Mouse (Mus musculus): ENCODE measurements around the gene Xylt1.

Gene Xylt1

DNA sequence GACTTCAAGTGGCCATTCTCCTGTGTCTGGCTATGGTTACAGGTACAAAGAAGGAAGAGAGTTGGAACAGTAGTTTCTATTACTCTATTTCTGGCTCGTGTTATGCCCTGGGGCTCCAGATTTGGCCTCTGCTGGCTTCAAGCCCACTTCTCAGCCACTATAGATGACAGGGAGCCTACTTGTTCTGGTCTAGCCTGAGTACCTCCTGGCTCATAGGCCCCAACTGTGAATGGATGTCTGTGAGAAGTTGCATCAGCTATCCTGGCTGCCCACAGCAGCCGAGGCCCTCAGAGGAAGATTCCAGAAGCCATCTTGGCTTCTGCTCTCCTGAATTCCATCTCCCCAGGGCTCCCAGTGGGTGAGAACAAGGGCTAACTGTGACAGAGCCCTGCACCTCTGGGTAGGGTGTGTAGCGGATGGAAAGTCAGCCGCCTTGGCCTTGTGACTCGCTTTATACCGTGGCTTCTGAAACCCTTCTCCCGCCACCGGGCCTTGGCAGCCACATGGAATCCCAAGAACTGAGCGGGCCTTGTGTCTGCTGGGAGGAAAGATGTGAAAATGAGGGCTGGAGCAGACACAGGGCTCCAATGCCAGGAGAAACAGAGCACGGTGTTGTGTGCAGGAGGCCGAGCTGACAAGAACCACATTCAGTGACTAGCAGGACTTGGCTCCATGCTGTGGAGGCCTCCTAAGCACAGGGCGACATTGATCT, 55.1 kb downstream of the Xylt1 start:
- DNase-seq (ENCODE audit: low spot score in 2 of 2) = peak in 1 of 2 experiments; percentile 54

DNA sequence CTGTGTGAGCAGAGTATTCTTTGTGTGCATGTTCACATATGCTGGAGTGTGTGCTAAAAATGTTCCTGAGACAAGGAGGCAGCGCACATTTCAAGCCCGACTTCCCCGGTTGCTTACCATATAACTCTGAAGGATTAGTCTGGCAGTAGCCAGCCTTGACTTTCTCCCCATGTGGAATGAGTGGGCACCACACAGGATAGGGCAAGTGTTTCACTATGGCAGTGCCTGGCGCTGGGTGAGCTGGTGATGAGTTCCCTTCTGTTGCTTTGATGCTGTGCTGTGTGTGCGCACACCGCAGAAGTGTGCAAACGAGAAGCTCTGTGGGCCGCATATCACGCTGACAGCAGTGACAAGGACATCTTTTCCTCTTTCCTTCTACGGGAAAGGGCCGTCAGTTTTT, 56.1 kb downstream of the Xylt1 start:
- peak; percentile 31 to 49 for DNase-seq (ENCODE audit: low spot score in 2 of 2)

DNA sequence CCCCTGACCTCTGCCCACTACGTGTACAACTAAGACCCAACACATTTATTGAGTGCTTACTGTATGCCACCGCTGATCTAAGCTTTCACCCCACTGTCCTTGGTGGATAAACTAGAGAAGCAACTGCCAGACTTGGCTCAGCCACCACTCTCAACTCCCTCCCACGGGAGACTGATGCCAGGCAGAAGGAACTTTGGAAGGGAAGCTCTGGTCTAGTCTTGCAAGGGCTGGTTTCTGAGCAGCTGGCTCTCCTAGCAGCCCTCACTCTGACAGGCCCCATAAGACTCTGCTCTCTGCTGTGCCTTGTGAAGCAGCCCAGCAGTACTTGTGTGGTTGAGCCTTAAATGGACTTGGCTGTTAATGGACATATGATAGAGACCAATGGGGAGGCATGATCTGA, 60.2 kb downstream of the Xylt1 start:
- peak; percentile 56 to 64 for DNase-seq (ENCODE audit: low spot score in 2 of 2)

DNA sequence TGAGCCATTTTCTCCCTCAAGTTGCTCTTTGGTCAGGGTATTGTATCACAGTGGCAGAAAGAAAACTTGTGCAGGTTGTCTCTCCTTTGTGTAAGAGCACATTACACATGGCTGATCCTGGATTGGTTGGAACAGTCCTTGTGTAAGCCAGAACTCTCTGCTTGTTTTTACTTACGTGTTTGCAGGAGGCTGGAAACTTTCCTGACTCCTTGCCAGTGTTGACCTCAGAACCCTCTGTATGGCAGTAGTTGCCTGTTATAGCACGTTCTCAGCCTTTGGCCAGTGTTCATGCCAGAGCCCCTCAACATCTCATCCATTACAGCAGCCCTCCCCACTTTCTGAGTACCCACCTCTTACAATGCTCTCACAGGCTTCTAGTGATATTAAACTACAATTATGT, 61.9 kb downstream of the Xylt1 start:
- DNase-seq (ENCODE audit: low spot score in 2 of 2) = no peak

DNA sequence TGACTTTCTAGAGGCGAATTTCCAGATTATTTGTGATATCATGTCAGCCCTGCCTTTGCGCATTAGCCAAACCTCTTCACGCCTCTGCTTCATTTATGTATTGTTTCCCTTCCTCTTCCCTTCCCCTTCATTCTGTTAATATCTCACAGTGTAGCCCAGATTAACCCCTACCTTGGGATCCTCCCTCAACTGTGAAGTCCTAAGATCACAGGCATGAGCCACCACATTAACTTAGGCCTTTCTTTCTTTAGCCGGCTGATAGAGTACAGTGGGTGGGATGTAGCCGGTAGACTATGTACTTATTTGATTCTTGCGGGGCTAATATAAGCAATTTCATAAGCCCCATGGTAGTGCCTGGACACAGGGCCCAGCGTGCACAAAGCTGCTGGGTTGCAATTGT, 62.4 kb downstream of the Xylt1 start:
- DNase-seq (ENCODE audit: low spot score in 2 of 2) = no peak

DNA sequence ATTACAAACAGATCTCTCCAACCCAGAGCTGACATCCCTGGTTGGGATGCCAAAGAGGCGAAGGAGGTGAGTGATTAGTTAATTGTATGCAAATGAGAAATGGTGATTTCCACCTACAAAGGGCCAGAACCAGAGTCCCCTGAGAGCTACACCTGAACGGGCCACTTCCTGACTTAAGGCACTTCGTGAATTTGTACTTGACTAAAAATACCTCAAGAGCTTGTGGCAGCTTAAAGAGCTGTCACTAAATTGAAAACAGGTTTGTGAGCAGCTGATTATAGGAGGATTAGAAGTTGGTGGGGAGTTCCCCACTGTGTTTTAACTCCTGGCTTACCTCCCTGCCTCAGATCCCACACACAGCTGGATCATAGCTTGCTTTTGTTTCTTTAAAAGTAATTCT, 64.7 kb downstream of the Xylt1 start:
- DNase-seq (ENCODE audit: low spot score in 2 of 2) = no peak

DNA sequence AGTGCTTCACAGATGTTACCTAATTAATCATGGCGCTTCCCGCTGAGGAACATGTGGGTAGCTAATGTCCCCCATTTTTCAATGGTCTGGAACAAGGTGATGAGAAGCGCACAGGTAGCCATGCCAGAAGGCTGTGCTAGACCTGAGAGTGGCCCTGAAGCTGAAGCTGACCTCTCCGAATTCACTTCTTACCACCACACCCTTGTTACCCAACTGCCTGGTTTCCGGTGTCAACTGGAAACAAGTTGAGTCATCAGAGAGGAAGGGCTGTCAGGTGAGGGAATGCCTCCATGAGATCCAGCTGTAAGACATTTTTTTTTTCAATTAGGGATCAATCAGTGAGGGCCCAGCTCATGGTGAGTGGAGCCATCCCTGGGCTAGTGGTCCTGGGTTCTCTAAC, 68.8 kb downstream of the Xylt1 start:
- no peak for DNase-seq (ENCODE audit: low spot score in 2 of 2)

DNA sequence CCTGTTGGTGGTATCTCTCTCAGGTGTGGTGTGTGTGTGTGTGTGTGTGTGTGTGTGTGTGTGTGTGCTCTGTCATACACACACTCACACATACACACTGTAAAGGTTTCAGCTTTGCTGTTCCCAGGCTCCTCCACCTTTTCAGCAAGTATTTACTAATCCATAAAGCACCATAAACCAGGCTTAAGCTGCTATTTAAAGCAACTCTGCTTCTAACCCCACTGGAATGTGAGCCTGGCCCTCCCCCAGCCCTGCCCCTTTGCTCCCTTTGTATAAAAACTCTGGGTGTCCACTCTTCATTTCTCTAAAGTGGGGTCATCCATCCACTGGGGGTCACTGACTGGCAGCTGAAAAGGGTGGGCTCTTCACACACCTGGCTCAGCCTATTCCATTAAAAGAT, 70.4 kb downstream of the Xylt1 start:
- no peak for DNase-seq (ENCODE audit: low spot score in 2 of 2)

DNA sequence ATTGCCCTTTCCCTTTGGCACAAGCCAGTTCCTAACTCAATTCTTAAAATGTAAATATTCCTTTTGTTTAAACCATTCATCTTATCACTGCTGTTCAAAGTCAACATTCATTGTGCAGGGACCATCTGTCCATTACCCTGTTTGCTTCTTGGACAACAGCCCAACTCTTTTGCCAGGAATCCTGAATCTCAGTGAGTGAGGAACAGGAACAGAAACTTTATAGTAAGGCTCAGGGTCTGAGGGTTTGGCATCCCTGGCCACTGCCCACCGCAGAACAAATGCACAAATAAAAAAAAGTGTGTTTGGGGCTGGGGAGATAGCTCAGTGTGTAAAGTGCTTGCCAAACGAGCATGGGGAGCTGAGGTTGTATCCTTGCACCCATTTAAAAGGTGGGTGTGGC, 71.5 kb downstream of the Xylt1 start:
- DNase-seq (ENCODE audit: low spot score in 2 of 2) = no peak

DNA sequence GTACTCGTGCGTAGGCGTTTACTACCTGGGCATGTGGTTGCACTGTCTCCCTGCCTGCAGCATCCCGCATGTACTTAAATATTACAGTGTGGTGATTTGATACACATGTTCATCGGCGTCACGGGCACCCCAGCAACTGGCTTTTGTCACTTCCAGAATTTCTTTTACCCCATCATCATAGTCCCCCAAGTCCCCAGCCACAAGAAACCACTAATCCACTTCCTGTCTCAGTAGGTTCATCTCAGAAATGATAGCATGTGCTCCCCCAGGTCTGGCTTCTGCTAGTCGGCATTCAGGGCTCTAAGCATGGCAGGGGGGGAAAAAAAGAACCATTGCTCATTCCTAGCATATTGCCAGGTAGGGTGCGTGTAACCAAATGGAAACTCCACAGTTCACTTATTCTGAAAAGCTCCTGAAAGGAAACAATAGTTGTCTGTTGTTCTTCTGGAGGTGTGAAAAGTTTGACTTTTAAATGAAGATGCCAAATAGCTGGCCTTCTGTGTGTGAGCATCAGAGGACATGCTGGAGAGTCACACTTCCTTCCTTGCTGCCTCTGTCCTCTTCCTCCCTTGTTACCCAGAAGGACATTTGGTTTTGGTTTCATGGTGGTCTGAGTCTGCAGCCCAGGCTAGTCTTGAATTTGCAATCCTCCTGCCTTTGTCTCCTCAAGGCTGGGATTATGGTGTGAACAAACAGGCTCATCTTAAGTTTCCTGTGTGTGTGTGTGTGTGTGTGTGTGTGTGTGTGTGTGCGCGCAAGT, 74.2 kb downstream of the Xylt1 start:
- no peak for DNase-seq (ENCODE audit: low spot score in 2 of 2)

DNA sequence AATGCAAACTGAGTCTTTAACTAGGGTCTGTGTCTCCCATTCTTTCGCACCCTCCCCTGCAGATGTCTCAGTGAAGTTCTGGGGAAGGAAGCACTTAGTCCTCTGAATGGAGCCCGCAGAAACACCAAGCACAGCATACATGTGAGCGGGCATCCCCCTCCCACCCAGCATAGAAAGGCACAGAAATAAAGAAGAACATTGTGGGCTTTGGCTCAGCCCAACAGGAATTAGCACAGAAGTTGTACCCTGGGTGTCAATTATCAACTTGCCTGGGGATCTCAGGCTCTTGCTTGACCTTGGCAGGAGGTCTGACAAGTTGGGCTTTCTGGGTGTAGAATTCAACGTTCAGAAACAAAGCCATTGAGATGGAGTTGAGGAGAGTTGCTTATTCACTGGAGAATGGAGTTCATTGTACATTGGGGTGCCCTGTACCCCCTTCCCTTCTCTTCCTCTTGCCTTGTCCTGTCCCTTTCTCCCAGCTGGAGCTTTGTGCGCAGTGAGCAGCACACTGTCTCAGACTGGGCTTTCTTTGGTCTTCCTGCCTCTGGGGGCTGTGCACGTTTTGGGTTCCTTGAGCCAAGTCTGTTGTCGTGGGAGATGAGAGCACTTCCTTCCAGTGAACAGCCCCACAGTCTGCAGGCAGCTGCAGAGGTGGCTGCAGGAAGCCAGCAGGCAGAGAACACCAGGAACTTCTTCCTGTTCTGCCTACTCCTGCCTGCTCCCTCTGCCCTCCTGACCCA, 81.6 kb downstream of the Xylt1 start:
- peak; percentile 55 to 57 for DNase-seq (ENCODE audit: low spot score in 2 of 2)

DNA sequence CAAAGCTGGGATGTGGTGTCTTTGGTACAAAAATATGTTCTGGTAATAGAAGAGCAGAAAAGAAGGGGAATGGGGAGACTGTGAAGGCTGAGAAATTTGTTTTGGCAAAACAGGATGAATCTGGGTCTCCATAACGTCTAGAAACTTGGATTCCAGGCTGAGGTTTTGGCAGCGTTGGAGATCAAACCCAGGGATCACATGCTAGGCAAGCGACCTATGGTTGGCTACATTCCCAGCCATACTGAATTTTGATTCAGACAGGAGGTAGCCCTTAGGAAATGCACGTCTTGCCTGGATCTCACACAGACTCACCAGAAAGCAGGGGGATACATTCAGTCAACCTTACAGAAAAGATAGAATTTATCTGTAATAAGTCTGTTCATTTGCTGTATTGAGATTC, 84.2 kb downstream of the Xylt1 start:
- DNase-seq (ENCODE audit: low spot score in 2 of 2) = no peak

DNA sequence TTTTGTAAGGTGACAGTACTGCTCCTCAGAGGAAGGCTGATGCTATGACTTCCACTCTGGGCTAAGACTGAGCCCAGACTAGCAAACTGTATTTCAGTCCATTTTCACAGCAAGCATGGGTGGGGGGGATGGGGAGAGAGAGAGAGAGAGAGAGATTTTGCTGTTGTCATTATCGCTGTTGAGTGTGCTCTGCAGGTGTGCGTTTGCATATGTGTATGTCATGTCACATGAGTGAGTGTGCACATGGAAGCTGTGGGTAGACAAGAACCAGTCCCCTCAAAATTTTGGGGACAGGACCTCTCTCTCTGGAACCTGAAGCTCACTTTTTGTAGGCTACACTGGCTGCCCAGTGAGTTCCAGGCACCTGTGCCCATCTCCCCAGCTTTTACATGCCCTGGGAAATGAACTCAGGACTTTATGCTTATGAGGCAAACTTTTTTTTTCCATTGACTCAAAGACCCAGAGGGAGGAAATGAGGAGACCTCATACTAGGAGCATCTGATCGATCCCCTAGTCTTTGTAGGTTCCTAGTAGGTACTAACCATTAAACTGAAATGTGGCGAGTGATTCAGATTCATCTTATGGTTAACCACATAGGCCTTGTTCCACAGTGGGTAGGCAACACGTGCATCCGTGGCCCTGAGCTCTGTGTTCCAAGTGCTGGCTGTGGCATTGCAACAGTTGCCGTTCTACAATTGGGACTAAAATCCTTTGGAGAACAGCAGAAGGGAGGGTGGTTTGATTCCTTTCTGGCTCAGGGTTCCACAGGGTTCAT, 85.4 kb downstream of the Xylt1 start:
- DNase-seq (ENCODE audit: low spot score in 2 of 2) = no peak

DNA sequence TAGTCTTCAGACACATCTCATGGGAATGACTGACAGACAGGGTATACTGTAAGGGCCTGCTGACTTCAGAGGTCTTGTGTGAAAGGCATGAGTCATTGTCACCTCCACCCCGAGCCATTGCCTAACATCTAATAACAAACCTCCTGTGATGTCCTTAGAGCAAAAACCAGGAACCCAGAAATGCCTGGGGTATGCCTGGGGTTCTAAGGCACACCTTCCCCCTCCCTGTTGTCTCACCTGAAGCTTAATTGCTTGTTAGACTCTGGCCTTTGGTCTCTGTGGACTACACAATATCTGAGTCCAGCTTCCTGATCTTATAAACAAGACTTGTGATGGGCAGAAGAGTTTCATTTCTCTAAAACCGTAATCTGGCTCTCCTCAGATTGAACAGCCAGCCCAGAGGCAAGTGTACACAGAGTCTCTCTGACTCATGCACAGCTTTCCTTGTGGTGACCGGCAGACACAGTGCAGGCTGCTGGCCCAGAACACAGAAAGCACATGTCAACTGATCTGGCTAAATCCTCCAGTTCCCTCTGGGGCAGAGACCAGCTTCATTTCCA, 89.5 kb downstream of the Xylt1 start:
- no peak for DNase-seq (ENCODE audit: low spot score in 2 of 2)

DNA sequence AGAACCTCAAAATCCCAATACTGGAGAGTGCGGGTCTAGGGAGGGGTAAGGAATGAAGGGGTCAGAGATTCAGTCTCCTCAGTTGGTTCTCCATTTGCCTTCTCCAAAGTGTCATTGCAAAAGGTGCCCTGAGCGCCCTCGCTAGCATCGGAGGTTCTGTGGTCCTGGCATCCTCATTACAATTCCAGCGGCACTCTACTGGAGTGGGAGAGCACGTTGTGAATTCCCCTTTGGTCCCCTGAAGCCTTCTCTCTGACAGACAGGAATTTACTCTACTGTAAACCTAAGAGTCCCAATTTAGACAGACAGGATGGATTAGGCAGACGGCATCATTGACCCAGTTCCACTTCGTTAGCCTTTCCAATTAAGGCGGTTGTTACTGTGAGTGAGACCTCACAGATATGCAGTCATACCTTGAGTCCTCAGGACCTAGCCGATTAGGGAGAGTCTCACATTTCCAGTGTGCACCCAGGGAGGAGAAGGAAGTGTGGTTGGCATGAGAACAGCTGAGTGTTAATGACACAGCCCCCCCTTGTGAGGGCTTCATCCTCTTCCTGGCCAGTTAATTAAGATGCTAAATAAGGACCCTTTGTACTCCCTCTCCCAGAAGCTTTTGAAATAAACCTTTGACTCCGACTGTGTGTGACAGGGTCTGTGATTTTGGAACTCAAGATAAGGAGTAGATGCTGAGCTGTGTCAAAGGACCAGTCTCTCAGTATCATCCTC, 91.4 kb downstream of the Xylt1 start:
- peak in 1 of 2 experiments; percentile 27 for DNase-seq (ENCODE audit: low spot score in 2 of 2)

DNA sequence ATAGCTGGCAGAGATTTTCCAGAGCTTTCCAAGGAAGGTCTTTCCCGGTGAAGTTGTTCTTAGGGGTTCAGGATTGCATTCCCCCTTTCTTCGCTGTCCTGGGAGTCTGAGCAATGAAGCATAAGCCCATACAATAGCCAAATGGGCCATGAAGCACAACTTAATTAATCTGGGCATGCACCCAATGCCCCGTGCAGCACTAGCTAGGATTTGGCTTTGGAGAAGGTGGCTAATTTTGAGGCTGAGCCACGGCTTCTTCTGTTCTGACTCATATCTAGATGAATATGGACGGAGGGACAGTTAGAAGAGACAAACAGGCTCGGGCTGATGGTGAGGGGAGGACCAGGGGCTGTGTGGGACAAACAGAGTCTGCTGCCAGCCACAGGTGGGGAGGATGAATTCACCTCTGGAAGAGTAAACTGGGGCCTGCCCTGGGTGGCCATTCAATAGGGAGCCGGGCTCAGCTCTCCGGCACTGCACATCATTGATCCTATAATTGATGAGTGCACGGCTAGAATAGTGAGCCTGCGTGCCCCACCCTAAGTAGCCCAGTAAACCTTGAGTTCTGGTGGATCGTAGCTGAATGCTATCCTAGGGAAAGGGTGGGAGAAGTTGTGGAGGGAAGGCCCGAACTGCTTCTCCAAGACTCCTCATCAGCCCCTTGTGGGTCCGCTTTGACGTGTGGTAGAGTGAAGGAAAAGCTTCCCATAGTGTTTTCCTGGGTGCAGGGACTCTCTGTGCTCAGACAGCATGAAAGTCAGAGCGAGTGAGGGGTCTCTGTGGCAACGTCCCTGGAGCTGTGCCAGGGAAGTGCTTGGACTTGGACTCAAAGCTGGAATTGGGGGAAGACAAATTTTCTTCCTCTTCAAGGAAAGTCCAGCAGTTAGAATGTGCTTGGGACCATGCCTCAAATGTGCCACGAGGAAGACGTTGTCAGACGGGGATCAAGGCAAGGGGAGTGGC, 92.3 kb downstream of the Xylt1 start:
- DNase-seq (ENCODE audit: low spot score in 2 of 2) = peak in 1 of 2 experiments; percentile 37

DNA sequence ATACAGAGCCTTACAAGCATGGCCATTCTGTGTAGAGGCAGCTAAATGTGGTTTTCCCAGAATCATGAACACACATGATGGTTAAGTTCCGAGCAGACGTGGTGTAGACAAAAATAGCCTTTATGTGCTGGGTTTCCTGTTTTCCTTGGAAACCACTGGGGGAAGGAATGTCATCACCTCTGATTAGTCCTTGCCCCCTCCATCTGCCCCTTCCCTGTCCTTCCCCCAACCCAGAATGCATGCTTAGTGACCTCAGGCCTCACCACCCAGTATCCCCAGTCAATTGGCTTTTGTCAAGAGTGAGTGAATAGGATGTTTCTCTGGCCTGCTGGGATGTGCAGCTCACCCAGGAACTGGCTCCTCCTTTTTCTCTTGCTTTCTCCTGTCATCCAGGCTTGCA, 93.5 kb downstream of the Xylt1 start:
- no peak for DNase-seq (ENCODE audit: low spot score in 2 of 2)

DNA sequence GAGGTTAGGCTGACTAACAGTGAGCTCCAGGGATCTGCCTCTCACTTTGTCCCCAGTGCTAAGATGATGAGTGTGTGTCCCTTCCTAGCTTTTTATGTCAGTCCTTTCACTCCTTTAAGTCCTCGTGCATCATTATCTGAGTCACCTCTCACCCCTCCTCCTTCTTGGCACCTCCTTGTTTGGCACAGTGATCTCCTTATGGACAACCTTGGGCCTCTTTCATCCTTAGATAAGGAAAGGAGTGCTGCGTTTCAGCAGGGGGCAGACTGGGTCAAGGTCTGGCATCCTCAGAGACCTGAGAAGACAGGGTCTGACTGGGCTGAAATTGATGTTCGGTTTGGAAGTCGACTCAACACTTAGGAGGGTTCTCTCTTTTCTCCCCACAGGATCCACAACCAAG, 94.3 kb downstream of the Xylt1 start:
- no peak for DNase-seq (ENCODE audit: low spot score in 2 of 2)

DNA sequence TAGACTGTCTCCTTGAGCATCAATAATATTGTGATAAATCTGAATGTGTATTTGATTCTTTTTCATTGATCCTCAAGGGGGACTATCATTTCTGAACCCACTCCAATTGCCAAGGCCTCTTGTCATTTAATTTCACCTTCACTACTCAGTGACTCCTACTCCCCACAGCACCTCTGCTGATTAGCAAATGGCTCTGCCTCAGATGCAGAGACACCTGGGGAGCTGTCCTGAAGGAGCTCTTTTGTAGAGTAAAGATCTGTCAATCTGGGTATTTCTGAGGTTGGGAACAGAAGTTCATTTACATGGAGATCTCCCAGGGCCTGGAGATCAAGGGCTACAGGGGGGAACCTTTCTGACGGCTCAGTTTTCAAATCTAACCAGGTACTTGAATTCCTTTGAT, 98.2 kb downstream of the Xylt1 start:
- no peak for DNase-seq (ENCODE audit: low spot score in 2 of 2)

DNA sequence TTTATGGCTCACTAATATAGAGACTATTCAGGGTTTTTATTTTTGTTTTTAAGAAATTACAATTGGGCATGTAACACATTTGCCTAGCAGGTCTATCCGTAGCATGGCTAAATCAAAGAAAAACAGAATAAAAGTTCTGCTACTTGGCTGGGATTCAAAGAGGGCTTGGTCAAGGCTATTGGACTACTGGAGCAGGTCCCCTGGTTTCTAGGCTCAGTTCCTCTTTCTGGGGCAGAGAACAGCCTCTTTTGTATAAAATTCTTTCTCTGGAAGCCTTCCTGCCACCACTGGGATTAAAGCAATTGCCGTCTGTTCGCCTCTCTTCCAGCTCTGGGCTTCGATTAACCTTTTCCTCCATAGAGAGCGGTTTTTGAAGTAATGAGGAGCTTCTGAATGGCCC, 100.1 kb downstream of the Xylt1 start:
- DNase-seq (ENCODE audit: low spot score in 2 of 2) = no peak
